Mouse (Mus musculus) heart, embryonic 16.5 days (tissue): Measurements from ENCODE around the gene Eps8. TPM values are rescaled to one million over a fixed set of nuclear protein-coding genes. Genes with fewer than 3 reads are reported as not detected.
"Not testable (repeated sequence)": the region's sequence is repeated elsewhere in the genome, so short reads cannot be mapped to it uniquely, and the experiment has no call there.

Source experiments
- ATAC-seq: fragments of 200-750 bp; cut with Nextera tagmentation; replicated peaks from 2 replicates; pipeline ENCODE4 v1.8.0; 2017; ENCODE audit warnings: moderate number of reproducible peaks; ENCODE audit not compliant: insufficient read depth, low FRiP score; ENCODE audit errors: extremely low read depth
- H3K27ac ChIP-seq: fragments of 300-500 bp; sonication (generic); 2 replicates; pipeline ENCODE4 v1.5.1; 2014; ENCODE audit warnings: mild to moderate bottlenecking, low read length, control low read depth, moderate library complexity
- H3K27me3 ChIP-seq: fragments of 300-500 bp; sonication (generic); 2 replicates; pipeline ENCODE4 v1.6.1; 2014; ENCODE audit warnings: low read length, mixed read lengths; ENCODE audit not compliant: control insufficient read depth, insufficient read depth
- H3K36me3 ChIP-seq: fragments of 300-500 bp; sonication (generic); 2 replicates; pipeline ENCODE4 v1.6.1; 2014; ENCODE audit not compliant: control insufficient read depth, insufficient read depth
- H3K4me1 ChIP-seq: fragments of 300-500 bp; sonication (generic); 2 replicates; pipeline ENCODE4 v1.6.1; 2014; ENCODE audit warnings: low read length, mixed read lengths; ENCODE audit not compliant: control insufficient read depth, insufficient read depth
- H3K4me2 ChIP-seq: fragments of 300-500 bp; sonication (generic); 2 replicates; pipeline ENCODE4 v1.6.1; 2014; ENCODE audit warnings: low read depth, mild to moderate bottlenecking, control low read depth, low read length
- H3K4me3 ChIP-seq: fragments of 300-500 bp; sonication (generic); 2 replicates; pipeline ENCODE4 v1.5.1; 2014; ENCODE audit warnings: mild to moderate bottlenecking, control low read depth, low read length
- H3K9ac ChIP-seq: fragments of 300-500 bp; sonication (generic); 2 replicates; pipeline ENCODE4 v1.6.1; 2014; ENCODE audit warnings: low read length, control low read depth
- H3K9me3 ChIP-seq: fragments of 300-500 bp; sonication (generic); replicated peaks from 2 replicates; pipeline ENCODE4 v1.6.1; 2016; ENCODE audit warnings: low read length; ENCODE audit not compliant: control insufficient read depth
- WGBS: fragments of 180-500 bp; shearing (Covaris S2); extraction: QIAGEN DNeasy Blood & Tissue Kit; methylation state at CpG from one replicate; pipeline ENCODE4 v1.1.7; 2014; 5-methylcytosine and 5-hydroxymethylcytosine counted together
- polyA plus RNA-seq: library from polyadenylated mRNA; unstranded; fragments of >200 nt; fragmentation: Nextera tagmentation; extraction: Ambion mirVana; gene quantifications from 2 replicates; pipeline ENCODE4 v1.2.1, GENCODE M21; 2015

Gene Eps8
- polyA plus RNA-seq, 1 experiment from 2014 or later = 36.7 TPM

GRCm38 (mm10) chr6:137492582-137492981 is 162.1 kb downstream of the Eps8 start:
- Histone ChIP-seq H3K36me3 (peaks cover 4% of the 10 kb centered on the region; the same call in 1 of the 2 replicates), H3K9me3 (no peaks in the 10 kb centered on the region), H3K9ac (no peak overlapping the region), H3K4me3 (no peak overlapping the region), H3K27me3 (no peaks in the 10 kb centered on the region), H3K4me1 (no peaks in the 10 kb centered on the region; the same call in 1 of the 2 replicates), H3K27ac (no peak overlapping the region), H3K4me2 (no peak overlapping the region)
- WGBS = 86% methylated on average over 4 of the region's 4 CpGs
- ATAC-seq = no peak

GRCm38 (mm10) chr6:137491659-137492058 is 163.0 kb downstream of the Eps8 start:
- 34% methylated on average over 2 of the region's 2 CpGs for WGBS
- ATAC-seq = 0 out of 2 replicates have a peak, but pooled peaks have one; percentile 14
- Histone ChIP-seq H3K9me3 (no peaks in the 10 kb centered on the region), H3K27ac (no peak overlapping the region), H3K36me3 (0 out of 2 replicates have a peak, but pooled peaks cover 2% of the 10 kb centered on the region), H3K27me3 (no peaks in the 10 kb centered on the region), H3K4me1 (no peaks in the 10 kb centered on the region), H3K4me3 (no peak overlapping the region), H3K9ac (no peak overlapping the region), H3K4me2 (no peak overlapping the region)

DNA sequence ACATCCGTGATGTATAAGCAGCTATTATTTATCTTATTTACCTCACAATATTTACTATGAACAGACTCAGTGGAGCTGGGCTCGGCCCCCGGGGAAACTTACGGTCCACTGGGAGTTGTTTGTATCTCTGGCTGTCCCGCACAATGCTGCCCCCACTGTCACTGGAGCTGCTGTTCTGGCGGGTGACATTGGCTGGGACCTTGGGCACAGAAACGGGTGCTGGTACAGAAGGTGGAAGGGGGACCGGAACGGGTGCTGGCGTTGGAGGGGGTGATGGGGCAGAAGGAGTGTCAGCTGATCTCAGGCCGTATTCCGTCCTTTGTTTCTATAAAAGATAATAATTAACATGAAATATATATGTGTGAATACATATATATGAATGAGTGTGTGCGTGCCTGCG is 164.6 kb downstream of the Eps8 start:
- H3K4me1 ChIP-seq = no peaks in the 10 kb centered on the region
- ATAC-seq = no peak
- H3K9me3 ChIP-seq = no peaks in the 10 kb centered on the region
- no peaks in the 10 kb centered on the region for H3K27me3 ChIP-seq
- H3K27ac ChIP-seq = no peak overlapping the region
- H3K36me3 ChIP-seq = no peaks in the 10 kb centered on the region
- H3K4me2 ChIP-seq = no peak overlapping the region
- WGBS = 88% methylated on average over 14 of the region's 14 CpGs
- no peak overlapping the region for H3K4me3 ChIP-seq
- no peak overlapping the region for H3K9ac ChIP-seq

- no peak; the same call in 1 of the 2 replicates for ATAC-seq
- Histone ChIP-seq H3K27ac (no peak overlapping the region), H3K9ac (no peak overlapping the region), H3K9me3 (no peaks in the 10 kb centered on the region), H3K4me2 (no peak overlapping the region), H3K4me3 (no peak overlapping the region), H3K4me1 (0 out of 2 replicates have a peak, but pooled peaks cover 3% of the 10 kb centered on the region), H3K36me3 (no peaks in the 10 kb centered on the region), H3K27me3 (no peaks in the 10 kb centered on the region)
- 40% methylated on average over 6 of the region's 6 CpGs for WGBS
Observed at GRCm38 (mm10) chr6:137487443-137487842, 167.2 kb downstream of the Eps8 start.

DNA sequence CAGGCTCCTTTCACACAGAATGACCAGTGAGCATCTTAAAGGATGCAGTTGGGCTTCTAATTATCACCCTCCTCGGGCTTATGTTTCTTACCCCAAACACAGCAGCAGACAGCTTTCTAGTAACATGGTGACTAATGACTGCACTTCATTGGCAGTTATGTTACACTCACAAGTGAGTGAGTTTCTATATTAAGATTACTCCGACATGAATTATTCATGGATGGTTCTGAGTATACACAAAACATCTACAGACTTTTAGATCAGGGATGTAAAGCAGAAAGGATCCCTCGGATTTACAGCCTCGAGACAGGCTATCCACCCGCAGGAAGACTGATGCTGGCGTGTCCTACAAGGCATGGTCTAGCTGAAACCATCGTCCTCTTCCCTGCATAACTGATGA is 171.8 kb downstream of the Eps8 start:
- H3K9me3 ChIP-seq = no peaks in the 10 kb centered on the region
- no peaks in the 10 kb centered on the region for H3K27me3 ChIP-seq
- H3K36me3 ChIP-seq = peaks cover 16% of the 10 kb centered on the region
- no peak overlapping the region for H3K9ac ChIP-seq
- H3K4me3 ChIP-seq = no peak overlapping the region
- WGBS = 77% methylated on average over 7 of the region's 7 CpGs
- ATAC-seq = no peak
- no peak overlapping the region for H3K27ac ChIP-seq
- H3K4me1 ChIP-seq = 0 out of 2 replicates have a peak, but pooled peaks cover 3% of the 10 kb centered on the region
- H3K4me2 ChIP-seq = no peak overlapping the region

DNA sequence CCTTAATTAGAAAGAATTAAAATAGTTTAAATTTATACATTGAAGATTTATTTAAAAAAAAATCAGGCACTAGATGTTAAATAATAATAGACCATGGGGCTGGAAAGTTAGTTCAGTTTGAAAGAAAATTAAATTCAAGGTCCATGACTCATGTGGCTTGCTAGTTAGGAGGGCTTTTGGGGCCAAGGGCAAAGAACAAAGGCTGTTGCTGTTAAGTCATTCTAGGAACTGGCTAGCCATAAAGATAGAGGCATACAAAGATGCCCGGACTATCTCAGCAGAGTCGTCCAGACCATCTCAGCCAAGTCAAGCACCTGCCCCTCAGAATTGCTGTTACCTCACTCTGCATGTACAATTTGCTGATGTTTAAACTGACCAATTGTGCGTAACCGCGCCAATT is 179.0 kb downstream of the Eps8 start:
- 99% methylated on average over 5 of the region's 5 CpGs for WGBS
- not testable (repeated sequence) for H3K27ac ChIP-seq, ATAC-seq

GRCm38 (mm10) chr6:137473433-137473832 is 181.2 kb downstream of the Eps8 start:
- no peak overlapping the region for H3K4me3 ChIP-seq
- 61% methylated on average over 1 of the region's 1 CpGs for whole genome bisulfite sequencing
- peaks cover 7% of the 10 kb centered on the region for H3K9me3 ChIP-seq
- no peak overlapping the region for H3K4me2 ChIP-seq
- no peak overlapping the region for H3K27ac ChIP-seq
- H3K27me3 ChIP-seq = no peaks in the 10 kb centered on the region
- H3K36me3 ChIP-seq = peaks cover 5% of the 10 kb centered on the region; the same call in 1 of the 2 replicates
- peaks cover 13% of the 10 kb centered on the region for H3K4me1 ChIP-seq
- H3K9ac ChIP-seq = no peak overlapping the region
- ATAC-seq = no peak

More for the DNA sequence above, 179.0 kb downstream of the Eps8 start:
- not testable (repeated sequence) for H3K9ac ChIP-seq, H3K4me1 ChIP-seq, H3K9me3 ChIP-seq, H3K4me3 ChIP-seq, H3K27me3 ChIP-seq, H3K4me2 ChIP-seq
- H3K36me3 ChIP-seq = peaks cover 16% of the 10 kb centered on the region

DNA sequence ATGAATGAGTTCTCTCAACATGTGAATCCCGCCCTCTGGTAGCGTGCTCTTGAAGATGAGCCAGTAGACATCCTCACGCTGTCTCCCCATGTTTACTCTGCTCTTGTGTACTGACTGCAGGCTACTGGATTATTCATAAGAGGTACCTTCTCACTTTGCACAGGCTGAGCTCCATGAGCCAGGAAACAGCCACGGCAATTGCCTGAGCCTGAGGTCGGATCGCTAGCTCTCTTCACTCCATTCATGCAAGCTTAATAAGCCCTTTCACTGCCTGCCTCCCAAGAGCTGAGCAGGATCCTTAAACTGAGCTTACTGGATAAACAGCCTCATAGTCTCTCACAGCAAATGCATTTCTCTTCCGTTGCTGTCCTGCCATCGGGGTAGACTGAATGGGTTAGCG is 182.5 kb downstream of the Eps8 start:
- peaks cover 7% of the 10 kb centered on the region for H3K9me3 ChIP-seq

GRCm38 (mm10) chr6:137470901-137471598 is 183.6 kb downstream of the Eps8 start:
- H3K4me2 ChIP-seq = peak overlapping the region; percentile 17; the same call in 1 of the 2 replicates
- H3K4me1 ChIP-seq = peaks cover 15% of the 10 kb centered on the region
- peak; percentile 93 for ATAC-seq
- no peaks in the 10 kb centered on the region for H3K27me3 ChIP-seq
- peaks cover 6% of the 10 kb centered on the region for H3K9me3 ChIP-seq
- no peak overlapping the region for H3K4me3 ChIP-seq
- H3K27ac ChIP-seq = peak overlapping the region; percentile 95
- H3K9ac ChIP-seq = no peak overlapping the region
- H3K36me3 ChIP-seq = no peaks in the 10 kb centered on the region
- 22% methylated on average over 11 of the region's 11 CpGs for WGBS

More for the DNA sequence above, 182.5 kb downstream of the Eps8 start:
- 90% methylated on average over 9 of the region's 9 CpGs for WGBS
- peaks cover 13% of the 10 kb centered on the region for H3K4me1 ChIP-seq
- no peak overlapping the region for H3K9ac ChIP-seq
- H3K27ac ChIP-seq = peak overlapping the region; percentile 95; the same call in 1 of the 2 replicates
- no peak for ATAC-seq
- H3K36me3 ChIP-seq = 0 out of 2 replicates have a peak, but pooled peaks cover 2% of the 10 kb centered on the region
- no peak overlapping the region for H3K4me2 ChIP-seq
- H3K4me3 ChIP-seq = no peak overlapping the region
- H3K27me3 ChIP-seq = no peaks in the 10 kb centered on the region
